Mouse (Mus musculus) retina, adult 2 months (tissue): ENCODE results near the gene Wdr31.

Source experiments
- DNase-seq: peaks from one replicate; pipeline ENCODE4 v3.0.0-alpha.2; 2012; ENCODE audit warnings: low read depth, low spot score

Gene Wdr31

GRCm38 (mm10) chr4:62440986-62441385, 29.7 kb downstream of the Wdr31 start:
- no peak for DNase-seq

GRCm38 (mm10) chr4:62440544-62440943, 30.2 kb downstream of the Wdr31 start:
- no peak for DNase-seq

- DNase-seq, result no peak
Observed at GRCm38 (mm10) chr4:62439793-62440192, 30.9 kb downstream of the Wdr31 start.

GRCm38 (mm10) chr4:62437871-62438270, 32.8 kb downstream of the Wdr31 start:
- no peak for DNase-seq

- no peak for DNase-seq
Observed at GRCm38 (mm10) chr4:62437256-62437778, 33.4 kb downstream of the Wdr31 start.

GRCm38 (mm10) chr4:62435081-62435480, 35.6 kb downstream of the Wdr31 start, which contains the start of gene Rnf183:
Gene Rnf183, minus strand, starts transcription at chr4:62435252.
- DNase-seq, result no peak

GRCm38 (mm10) chr4:62433939-62434870, 36.5 kb downstream of the Wdr31 start:
- no peak for DNase-seq

- no peak for DNase-seq
Observed at GRCm38 (mm10) chr4:62431522-62431921, 39.2 kb downstream of the Wdr31 start.

- no peak for DNase-seq
Observed at GRCm38 (mm10) chr4:62430678-62431077, 40.0 kb downstream of the Wdr31 start.

- DNase-seq, result no peak
Observed at GRCm38 (mm10) chr4:62429616-62430015, 41.1 kb downstream of the Wdr31 start.

GRCm38 (mm10) chr4:62427978-62428758, 42.5 kb downstream of the Wdr31 start:
- no peak for DNase-seq

GRCm38 (mm10) chr4:62425891-62426290, 44.8 kb downstream of the Wdr31 start:
- no peak for DNase-seq

- no peak for DNase-seq
Observed at GRCm38 (mm10) chr4:62419091-62419490, 51.6 kb downstream of the Wdr31 start.

- DNase-seq, result no peak
Observed at GRCm38 (mm10) chr4:62418448-62418847, 52.2 kb downstream of the Wdr31 start.

- no peak for DNase-seq
Observed at GRCm38 (mm10) chr4:62411606-62412005, 59.1 kb downstream of the Wdr31 start.

- DNase-seq, result no peak
Observed at GRCm38 (mm10) chr4:62410325-62410724, 60.4 kb downstream of the Wdr31 start.

GRCm38 (mm10) chr4:62409615-62410014, 61.1 kb downstream of the Wdr31 start:
- no peak for DNase-seq

GRCm38 (mm10) chr4:62408601-62409282, 62.0 kb downstream of the Wdr31 start, which contains the start of the genes Cdc26 and Prpf4:
Gene Cdc26, minus strand, starts transcription at chr4:62408642.
Gene Prpf4, plus strand, starts transcription at chr4:62408797.
- DNase-seq, result peak; percentile 94

GRCm38 (mm10) chr4:62407730-62408582, 62.7 kb downstream of the Wdr31 start:
- DNase-seq, result peak; percentile 33

- DNase-seq, result no peak
Observed at GRCm38 (mm10) chr4:62406133-62406532, 64.6 kb downstream of the Wdr31 start.

- no peak for DNase-seq
Observed at GRCm38 (mm10) chr4:62398956-62399355, 71.7 kb downstream of the Wdr31 start.
